Mouse (Mus musculus) G1E-ER4 (cell line): ENCODE measurements around the gene Atf7ip. TPM values are rescaled to one million over a fixed set of nuclear protein-coding genes. Genes with fewer than 3 reads are reported as not detected.
"Not testable (repeated sequence)": the region's sequence is repeated elsewhere in the genome, so short reads cannot be mapped to it uniquely, and the experiment has no call there.

Experiments used
- GATA1 ChIP-seq: IDR thresholded peaks from one replicate; pipeline ENCODE4 v1.8.0; 2012; ENCODE audit warnings: low read length, inconsistent platforms
- polyA plus RNA-seq: library from polyadenylated mRNA; stranded (reverse); fragments of >175 nt; gene quantifications from 2 replicates; pipeline ENCODE4 v1.2.3, GENCODE M21; 2012

The Atf7ip gene
- 21.5 and 24.4 TPM in 2 replicates for polyA plus RNA-seq

DNA sequence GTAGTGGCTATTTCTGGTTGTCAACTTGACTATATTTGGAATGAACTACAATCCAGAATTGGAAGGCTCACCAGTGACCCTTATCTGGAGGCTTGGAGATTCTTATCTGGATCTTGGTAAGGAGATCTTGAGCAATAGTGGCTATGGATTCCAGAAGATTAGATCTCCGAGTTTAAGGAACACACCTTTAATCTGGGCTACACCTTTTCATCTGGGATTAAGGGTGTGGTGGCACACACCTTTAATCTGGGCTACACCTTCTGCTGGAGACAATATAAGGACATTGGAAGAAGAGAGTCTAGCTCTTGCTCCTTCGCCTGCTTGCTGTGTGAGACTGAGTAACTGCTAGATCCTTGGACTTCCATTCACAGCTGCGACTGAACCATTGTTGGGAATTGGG is at the start of gene Atf7ip:
TSS of gene Atf7ip (plus strand) at position 301 of the 400 bp plus-strand sequence.
- TF ChIP-seq GATA1 = not testable (repeated sequence)

DNA sequence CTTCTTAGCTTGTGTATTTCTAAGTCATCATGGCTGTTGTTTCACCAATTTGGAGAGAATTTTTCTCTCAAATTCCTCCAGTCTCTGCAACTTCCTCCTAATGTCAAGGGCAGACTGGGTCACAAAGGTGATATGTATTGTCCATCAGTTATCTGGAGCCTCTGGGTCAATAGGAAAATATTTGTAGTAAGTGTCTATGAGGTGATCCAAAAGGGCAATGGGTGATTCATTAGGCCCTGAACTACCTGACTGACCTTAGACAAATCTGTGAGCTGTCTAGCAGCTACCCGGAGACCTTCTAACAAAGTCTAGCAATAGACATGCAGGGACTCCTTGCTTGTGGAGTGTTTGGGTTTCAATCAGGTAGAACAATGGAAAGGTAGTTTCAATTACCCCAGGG is 49.7 kb upstream of the Atf7ip start:
- no peak for TF ChIP-seq GATA1

DNA sequence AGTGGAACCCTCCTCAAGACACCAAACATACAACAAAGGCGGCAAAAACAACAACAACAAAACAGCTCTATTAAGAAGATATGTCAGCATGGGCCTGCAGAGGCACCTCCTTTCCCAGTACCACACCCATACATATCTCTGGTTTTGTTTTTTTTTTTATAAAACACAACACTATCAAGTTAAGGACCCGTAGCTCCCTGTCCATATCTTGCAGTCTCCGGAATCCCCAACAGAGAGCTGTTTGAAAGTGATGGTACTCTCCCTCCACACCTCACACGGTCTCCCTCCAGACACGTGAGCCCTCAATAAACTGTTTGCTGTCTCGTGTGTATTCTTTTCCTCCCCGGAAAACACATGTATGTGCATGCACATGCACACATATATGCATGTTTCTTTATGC is 46.8 kb upstream of the Atf7ip start:
- no peak for TF ChIP-seq GATA1

DNA sequence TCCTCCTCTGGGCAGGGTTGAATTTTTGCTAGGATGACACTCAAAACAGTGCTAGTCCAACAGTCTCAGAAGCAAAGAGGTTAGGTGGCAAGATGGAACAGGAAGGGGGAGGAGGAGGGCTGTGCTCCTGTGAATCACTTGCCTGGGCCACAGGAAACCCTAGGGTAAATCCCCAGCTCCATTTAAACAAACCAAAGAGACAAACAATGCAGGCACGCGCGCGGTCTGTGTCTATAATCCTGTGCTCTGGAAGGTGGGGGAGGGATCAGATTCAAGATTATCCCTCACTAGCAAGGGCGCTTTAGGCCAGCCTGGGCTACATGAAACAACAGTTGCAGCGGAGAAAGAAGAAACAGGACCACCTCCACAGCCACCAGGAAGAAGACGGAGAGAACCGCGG is 42.5 kb upstream of the Atf7ip start:
- TF ChIP-seq GATA1 = no peak

DNA sequence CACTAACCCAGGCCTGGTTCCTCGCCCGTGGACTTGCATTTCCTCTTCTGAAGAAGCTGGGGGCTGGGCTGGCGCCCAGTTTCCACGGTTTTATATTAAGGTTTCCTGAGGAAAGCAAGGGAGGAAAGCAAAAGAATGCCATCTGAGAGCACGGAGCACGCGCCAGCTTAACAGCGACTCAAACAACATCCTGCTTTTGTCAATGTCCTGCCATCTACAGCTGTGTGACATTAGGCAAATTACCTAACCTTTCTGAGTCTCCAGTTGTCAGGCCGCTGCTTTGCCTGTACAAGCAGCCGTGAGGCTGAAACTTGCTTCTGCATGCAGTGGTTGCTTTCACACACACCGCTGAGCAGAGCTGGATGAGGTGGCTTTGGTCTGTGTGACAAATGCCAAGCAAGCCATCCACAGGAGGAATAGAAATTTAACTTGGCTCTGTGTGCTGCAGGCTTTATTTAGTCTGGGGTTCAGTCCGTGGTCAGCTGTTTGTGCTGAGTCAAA is 41.8 kb upstream of the Atf7ip start:
- TF ChIP-seq GATA1 = no peak

DNA sequence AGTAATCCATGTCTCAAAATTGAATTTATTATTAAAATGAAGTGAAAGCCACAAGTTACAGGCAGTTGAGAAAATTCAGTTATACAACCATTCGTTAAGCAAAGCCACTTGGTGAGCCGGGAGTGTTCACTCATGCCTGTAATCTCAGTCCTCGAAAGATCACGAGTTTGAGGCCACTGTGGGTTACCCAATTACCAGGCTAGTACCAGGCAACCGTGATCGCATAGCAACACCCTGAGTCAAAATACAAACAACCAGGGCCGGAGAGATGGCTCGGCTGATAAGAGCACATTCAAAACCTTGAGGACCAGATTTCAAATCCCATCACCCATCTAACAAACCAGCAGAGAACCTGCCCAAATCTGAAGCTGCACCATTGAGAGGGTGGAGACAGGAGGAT is 40.9 kb upstream of the Atf7ip start:
- no peak for TF ChIP-seq GATA1

DNA sequence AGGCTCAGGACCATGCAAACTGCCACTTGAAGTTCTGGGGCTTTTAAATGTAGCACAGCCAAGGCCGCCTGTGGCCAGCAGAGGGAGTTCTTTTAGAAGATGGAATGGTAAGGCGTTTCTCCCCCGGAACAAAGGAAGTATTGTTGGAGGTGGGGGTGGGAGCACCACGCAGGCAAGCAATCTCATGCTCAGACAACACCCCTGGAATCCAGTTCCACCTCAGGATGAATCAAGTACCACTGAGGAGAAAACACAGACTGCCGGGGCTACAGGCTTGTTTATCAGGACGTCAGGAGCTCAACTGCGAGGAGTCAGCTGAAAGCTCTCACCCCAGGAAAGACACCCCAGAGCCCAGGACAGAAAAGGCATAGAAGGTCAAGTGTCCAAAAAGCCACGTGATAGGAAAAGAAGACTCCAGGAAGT is 40.0 kb upstream of the Atf7ip start:
- no peak for TF ChIP-seq GATA1

DNA sequence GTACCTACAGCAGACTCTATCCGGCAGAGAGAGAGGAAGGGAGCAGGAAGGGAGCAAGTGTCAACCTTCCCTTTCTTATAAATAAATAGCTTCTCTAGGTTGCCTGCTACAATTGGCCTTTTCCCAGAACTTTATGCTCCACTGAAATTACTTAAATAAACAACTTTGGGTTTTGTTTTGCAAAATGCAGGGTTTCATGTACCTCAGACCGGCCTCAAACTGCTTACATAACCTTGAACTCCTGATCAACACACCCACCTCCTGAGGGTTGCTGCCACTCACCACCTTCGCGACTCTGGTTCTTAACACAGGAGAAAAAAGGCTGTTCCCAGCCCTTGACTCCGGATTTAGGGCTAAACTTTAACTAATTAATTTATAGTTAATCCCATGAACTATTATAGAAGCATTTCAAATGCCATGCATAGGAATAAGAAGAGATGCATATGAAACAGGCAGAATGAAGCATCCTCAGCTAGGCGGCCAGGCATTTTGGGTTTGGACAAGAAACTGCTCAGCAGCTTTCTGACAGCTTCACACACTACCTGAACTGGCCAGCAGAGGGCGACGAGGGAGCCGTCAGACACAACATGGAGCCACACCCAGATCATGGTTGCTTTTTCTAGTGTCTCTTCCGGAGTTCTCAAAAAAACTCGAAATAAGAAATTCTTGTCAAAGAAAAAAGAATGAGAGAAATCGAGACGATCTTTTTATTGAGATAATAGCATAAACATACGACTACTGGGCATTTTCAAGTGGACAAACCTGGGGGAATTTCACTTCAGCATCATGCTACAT is 38.8 kb upstream of the Atf7ip start:
- TF ChIP-seq GATA1 = no peak

DNA sequence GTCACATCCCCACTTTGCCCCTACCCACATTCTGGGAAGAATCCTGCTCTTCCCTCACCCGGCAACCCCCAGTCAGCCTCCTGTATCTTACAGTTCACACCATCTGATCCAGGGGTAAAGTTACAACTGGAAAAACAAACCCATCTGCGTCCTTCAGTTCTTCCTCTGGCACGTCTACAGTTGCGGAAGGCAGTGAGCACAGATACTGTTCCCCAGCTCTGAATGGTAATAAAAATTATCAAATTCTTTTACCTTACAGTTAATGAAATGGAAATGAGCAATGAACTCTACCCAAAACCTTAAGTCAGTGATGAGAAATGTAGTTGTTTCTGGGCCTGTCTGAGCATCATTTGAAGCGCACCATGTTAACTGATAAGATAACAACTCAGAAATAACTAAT is 38.1 kb upstream of the Atf7ip start:
- no peak for TF ChIP-seq GATA1

DNA sequence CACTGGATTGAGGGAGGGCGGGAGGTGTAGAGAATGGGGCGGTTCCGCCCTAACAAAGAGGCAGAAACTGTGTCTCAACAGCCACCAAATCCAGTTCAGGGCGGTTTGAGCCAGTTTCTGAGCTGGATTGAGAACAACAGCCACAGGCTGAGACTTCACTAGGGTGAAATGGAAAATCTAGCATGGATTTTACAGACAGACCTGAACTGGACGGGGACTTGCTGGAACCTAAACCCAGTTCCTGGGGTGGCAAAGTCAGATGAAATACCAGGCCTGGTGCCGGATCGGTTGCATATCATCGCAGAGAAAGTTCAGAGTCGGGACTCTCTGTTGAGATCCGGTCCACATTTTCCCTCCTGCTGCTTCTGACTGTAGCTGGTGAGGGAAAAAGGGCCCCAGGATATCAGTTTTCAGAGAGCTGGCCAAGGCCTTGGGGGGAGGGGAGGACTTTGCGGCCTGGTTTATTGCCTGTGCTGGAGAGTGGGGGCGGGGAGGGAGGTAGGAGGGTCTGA is 37.5 kb upstream of the Atf7ip start:
- no peak for TF ChIP-seq GATA1

DNA sequence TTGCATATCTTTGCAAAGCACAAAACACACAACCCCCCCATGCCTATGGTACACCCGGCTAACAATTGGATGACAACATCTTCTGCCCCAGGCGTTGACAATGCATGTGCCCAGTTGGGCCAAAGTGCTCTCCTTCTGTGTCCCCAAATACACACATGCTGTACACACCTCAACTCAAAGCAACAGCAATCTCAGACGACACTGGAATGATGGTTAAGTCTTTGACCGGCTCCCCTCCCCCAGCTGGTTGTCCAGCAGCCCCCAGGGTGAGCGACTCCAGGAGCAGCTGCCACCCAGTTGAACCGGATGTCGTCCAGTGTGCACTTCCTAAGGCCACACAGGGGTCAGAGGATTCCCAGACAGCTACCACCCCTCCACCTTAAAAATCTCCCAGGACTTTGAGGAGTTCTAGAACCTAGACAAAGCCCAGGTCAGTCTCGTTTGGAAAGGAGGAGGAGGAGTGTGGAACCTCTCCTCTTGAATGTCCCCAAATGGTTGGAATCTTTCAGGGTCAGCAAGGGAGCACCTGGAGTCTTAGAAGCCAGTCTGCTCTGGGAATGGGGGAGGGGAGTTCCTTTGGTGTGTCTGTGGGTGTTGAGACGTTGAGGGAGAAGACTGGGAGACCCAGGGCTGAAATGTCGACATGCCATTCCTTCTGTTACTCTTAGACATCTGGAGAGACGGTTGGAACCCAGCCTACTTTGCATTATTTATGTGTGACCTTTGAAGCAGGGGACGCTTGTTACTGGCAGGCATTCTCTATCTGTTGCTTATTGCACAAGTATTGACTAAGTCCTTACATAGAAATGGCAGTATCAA is 36.8 kb upstream of the Atf7ip start:
- TF ChIP-seq GATA1 = no peak

DNA sequence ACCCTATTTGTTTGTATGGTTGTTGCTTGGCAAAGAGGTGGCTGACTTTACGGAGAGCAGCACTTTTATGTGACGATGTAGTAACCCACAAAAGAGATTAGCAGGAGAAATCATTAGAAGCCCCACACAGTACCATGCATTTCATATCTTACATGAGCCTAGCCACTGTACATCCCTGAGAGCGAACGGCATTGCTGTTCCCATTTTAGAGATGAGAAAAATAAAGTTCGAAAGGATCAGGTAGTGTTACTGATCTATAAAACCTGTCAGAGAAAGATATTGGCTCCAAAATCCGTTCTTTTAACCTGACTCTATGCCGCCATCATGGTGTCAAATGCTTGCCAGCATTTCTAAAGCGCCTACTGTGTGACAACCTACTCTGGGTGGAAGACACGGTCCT is 36.2 kb upstream of the Atf7ip start:
- no peak for TF ChIP-seq GATA1

DNA sequence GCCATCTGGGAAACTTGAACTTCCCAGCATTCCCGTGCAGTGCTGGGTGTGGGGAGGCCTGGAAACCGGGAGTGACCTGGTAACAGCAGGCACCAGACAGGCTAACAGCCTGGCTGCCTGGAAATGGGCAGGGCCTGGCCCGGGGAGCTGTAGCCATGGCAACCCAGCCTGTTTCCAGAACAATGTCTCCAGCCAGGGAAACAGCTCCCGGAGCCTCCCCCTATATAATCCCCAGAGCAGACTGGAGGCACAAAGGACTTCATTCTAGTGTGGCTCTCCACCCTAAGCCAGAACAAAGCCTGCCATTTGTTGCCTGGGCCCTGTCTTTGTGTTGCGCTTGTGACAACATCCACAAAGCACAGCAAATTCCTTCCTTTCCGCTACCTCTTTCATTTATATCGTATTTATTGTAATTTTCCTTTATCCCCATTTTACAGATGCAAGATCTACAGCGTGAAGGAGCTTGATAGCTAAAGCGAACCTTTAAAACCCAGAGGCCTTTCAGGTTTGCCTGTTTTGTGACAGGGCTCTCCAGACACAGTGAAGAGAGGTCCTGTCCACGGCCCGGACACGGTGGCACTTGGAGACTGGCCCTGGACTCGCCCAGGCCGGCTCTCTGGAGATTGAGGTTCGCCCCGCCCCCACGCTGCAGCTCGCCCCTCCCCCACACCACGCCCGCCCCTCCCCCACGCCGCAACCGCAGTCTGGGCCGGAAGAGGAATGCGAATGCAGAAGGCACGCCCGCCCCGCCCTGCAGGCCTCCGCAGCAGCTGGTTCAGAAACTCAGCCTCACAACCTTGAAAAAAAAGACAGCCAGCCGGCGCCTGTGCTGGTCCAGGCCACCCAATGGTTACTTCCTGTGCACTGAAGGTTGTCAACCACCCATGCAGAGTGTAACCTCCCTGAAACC is 35.4 kb upstream of the Atf7ip start:
- no peak for TF ChIP-seq GATA1

DNA sequence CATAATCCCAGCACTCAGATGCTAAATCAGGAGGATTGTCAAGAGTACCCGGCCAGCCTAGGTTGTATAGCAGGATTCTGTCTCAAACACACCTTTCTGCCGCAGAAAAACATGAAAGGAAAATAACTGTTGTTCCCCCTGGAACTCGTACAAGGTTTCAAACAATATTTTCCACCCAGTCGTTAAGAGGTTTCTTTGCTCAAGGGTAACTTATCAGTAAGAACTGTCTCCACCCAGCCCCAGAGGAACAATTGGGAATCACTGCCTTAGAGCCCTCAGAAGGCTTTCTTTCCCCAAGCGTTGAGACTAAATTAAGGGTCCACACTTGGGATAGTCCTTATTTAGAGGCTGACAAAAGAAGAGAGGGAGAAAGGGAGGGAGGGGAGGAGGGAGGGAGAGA is 34.4 kb upstream of the Atf7ip start:
- no peak for TF ChIP-seq GATA1

DNA sequence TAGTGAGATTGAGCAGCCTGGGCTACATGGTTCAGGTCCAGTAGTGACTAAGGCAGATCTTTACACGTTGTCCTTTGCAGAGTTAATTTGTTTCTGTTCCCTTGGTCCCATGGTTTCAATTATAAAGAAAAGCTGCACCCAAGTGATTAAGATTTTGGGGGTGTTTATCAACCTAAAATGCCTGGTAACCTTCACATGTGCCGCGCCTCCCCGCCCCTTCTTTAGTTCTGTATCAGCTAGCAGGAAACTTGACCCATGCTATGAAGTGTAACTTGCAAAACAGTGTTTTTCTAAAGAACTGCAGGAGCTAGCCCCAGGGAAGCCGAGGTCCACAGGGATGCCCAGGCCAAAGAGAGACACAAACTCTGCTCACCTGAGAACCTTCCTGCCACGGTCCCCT is 33.2 kb upstream of the Atf7ip start:
- no peak for TF ChIP-seq GATA1
